Mouse (Mus musculus): Measurements from ENCODE around the gene Pcbp4.
A peak's percentile ranks its signal among the peaks of the same experiment; 100 is the strongest.

The Pcbp4 gene

GRCm38 (mm10) chr9:106464751-106465541 lies 11.9 kb downstream of the Pcbp4 start:
- DNase-seq (ENCODE audit: low read depth), result no peak

DNA sequence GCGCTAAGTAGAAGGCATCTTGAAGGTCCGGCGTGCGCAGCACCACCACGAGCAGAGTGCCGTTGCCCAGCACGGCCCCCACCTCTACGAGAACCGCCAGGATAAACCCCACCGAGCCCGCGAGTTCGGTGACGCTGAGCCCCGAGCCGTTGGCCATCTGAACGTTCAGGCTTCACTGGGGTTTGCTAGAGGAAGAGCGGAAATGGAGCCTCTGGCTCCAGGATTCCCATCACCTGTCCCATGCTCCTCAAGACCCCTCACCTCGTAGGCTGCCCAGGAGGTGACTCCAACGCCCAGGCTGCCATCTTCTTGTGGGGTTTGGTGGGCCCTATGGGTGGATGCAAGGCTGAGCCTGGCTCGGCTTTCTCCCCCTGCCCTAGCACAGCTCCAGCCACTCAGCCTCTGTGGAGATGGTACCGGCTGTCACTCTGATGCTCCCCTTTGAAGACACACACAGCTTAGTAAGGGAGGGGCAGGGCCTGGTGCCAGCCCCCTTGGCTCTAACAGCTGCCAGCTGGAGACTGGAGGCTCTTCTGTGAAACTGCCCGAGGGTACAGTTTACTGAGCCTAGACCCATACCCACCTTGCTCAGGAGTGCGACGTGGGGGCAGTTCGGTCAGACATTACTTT lies 12.6 kb downstream of the Pcbp4 start, which contains the start of gene Gpr62:
TSS of gene Gpr62 (minus strand) at position 368 of the 630 bp plus-strand sequence.
- no peak for DNase-seq (ENCODE audit: low read depth)

GRCm38 (mm10) chr9:106466721-106467120 lies 13.6 kb downstream of the Pcbp4 start:
- no peak for DNase-seq (ENCODE audit: low read depth)

DNA sequence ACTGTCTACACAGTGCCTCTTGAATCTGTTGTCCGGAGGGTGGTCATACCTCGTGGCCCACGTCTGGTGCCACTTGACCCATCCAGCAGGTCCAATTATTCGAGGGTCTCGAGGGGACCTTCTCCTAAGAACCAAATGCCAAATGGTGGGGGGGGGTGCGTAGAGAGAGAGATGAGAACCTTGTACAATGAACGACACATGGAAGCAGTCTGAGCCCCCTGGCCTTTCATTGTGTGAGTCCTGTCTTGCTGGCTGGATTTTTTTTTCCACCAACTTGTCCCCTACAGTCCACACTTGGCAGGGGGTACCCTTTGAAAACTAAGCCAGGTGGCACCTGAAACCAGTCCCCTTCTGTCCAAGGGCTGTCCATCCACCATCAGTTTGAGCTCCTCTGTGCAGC lies 14.7 kb downstream of the Pcbp4 start:
- no peak for DNase-seq (ENCODE audit: low read depth)

DNA sequence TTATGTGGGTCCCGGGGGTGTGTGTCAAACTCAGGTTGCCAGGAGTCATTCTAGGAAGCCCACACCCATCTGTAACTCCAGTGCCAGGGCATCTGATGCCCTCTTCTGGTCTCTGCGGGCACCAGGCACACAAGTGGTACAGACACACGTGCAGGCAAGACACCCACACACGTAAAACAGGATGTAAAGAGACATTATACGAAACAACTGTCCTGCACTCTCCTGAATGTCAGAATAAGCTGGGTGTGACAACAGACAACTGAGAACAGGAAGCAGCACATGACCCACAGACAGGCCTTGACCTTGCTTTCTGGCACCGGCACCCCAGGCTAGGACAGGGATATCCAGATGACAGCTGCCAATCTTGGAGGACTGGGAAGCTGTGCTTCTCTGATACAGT lies 16.2 kb downstream of the Pcbp4 start:
- DNase-seq (ENCODE audit: low read depth), result peak; percentile 74

DNA sequence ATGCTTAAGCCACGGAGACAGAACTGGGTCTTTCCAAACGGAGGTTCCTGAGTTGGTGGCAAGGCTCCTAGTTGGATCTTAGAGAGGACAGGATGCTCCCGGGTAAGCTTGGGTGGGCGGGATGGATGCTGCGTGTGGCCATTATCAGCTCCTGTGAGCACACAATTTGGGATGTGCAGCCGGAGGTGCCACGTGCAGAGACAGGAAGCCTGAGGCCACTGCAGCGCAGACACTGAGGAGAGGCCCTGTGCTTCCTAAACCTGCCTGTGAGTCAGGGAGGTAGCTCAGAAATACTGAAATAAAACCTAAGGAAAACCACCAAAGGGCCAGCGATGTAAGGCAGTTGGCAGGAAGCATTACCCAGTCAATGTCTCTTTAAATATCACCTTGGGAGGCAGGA lies 16.7 kb downstream of the Pcbp4 start:
- DNase-seq (ENCODE audit: low read depth), result peak; percentile 64

DNA sequence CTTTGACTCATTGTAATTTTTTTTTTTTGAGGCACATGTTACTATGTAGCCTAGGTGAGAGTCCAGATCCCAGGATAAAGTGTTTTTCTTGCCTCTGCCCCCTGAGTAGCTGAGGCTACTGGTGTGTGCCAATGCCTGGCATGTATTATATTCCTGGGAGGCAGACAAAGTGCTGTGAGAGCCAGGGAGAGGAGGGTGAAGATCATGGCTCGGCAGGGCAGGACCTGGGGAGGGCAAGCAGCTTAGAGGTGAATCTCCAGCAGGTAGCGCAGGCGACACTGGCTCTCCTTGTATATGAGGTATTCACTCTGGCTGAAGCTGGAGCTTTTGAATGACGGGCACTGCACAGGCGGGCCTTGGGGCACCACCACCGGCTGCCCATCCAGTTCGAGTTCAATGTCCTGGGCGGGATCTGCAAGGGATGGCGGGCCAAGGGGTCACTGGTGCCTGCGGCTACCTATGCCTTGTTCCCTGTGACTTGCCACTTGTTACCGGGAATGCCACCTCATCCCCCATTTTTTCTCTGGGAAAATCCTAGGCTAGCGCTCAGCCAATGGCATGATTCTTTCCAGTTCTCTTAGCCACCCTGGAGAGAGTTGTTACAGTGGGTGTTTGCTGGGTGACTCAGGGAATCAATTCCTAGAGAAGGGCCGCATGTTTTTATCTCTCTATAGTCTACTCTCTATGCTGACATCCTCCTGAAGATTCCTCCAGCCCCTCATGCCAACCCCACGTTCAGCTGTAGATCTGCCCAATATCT lies 18.1 kb downstream of the Pcbp4 start:
- no peak for DNase-seq (ENCODE audit: low read depth)

GRCm38 (mm10) chr9:106471892-106472291 lies 18.8 kb downstream of the Pcbp4 start:
- no peak for DNase-seq (ENCODE audit: low read depth)

DNA sequence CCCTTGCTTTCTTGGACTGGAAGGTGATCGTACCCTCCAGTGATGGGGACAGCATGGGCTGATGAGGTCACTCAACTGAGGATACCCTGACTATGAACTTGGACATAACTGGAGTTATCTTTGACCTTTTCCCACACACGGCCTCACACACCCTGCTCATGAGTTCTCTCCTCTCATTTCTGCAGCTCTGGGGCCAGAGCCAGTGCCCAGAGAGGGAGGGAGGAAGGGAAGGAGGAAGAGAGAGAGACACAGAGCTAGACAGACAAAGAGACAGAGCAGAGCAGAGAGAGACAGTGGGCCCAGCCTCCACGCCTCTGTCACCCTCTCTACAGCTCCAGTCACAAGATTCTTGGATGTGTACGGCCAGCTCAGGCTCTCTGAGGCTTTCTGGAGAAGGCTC lies 19.2 kb downstream of the Pcbp4 start:
- DNase-seq (ENCODE audit: low read depth), result no peak

DNA sequence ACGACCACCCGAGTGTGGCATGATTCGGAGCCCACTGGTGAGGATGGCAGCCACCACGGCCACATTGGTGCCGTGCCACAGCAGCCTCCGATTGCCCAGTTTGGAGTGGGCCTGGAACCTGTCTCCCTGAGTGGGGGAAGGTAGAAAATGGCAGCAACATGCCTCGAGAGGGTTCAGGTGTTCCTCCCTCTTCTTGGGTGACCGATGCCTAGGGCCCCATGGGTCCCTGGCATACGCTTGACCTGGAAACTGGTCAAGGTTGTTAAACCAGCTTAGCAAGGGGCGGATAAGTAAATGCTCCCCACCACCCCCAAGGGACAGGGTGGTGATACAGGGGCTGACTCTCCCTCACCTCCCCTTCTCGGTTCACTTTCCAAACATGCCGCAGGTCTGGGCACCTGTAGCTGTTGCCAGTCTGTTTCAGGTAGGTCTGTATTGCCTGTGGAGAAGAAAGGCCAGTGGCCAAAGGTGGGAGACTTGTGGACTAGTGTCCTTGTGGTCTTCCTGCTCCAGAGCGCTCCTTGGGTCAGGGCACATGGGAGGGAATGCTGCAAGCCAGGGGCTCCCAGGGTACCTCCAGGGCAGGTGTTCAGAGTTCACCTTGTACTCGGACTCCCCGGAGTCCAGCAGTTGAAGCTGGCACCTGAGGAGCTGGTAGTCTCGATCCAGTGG lies 20.1 kb downstream of the Pcbp4 start:
- DNase-seq (ENCODE audit: low read depth), result no peak

DNA sequence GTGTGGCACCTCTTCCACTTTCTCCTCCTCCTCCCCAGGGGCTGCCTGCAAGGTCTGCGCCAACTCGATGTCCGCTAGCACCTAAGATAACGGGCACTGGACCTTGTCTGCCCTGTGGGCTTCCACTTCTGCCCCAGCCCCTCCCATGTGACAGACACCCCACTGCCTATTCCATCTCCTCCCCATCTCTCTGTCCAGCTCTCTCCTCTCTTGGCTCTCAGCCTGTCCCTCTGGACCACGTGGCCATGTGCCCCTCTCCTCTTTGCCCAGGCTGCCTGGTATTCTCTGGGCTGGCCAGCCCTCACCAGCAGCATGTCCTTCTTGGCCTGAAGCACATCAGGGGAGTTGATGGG lies 20.6 kb downstream of the Pcbp4 start:
- DNase-seq (ENCODE audit: low read depth), result no peak

- DNase-seq (ENCODE audit: low read depth), result peak; percentile 91
These were observed 21.4 kb downstream of the Pcbp4 start for GRCm38 (mm10) chr9:106474456-106474855.

DNA sequence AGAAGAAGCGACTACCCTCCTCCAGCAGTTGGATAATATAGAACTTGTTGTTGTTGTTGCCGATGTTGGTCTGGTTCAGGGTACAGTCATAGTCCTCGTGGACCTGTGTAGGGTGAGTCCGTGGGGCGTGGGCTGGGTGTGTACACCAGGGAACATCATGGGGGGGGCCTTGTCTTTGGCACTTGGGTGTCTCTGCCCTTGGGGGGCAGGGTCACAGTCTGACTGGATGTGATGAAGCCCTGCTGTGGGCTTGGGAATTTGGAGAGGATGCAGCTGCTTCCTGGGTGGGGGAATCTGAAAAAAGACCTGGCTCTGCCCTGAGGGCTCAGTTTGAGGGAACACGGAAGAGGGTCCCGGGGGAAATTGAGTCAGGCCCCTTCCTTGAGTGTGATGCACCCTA lies 22.0 kb downstream of the Pcbp4 start:
- DNase-seq (ENCODE audit: low read depth), result peak; percentile 50

GRCm38 (mm10) chr9:106475663-106476001 lies 22.5 kb downstream of the Pcbp4 start, which contains the start of gene Rrp9:
TSS of gene Rrp9 (plus strand) at chr9:106475963.
- no peak for DNase-seq (ENCODE audit: low read depth)

GRCm38 (mm10) chr9:106476002-106476923 lies 23.2 kb downstream of the Pcbp4 start:
- DNase-seq (ENCODE audit: low read depth), result peak; percentile 83

DNA sequence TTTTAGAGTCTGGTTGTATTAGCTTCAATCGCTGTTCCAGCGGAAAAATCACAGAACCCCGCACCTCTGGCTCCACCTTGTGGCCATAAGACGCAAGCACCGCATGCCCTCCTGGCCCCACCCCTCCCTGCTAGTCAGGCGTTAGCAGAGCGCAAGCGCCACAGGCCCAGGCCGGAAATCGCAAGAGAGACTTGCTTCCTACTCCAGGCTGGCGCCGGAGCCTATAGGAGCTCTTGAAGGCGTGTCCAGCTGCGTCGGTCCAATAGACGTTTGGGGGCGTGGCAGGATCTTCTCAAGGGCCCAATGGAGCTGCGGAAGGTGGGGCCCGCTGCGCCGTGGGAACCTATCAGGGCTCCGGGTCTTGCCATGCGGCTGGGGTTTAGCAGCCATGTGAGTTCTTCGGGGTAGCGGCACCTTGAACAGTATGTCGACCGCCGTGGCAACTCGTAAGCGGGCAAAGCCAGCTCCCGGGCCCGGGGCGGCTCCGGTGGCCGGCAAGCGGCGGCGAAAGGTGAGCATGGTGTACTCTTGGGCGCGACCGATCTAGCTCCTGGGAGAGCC lies 23.9 kb downstream of the Pcbp4 start, which contains the start of gene Parp3:
TSS of gene Parp3 (minus strand) at position 26 of the 561 bp plus-strand sequence.
- peak; percentile 100 for DNase-seq (ENCODE audit: low read depth)

DNA sequence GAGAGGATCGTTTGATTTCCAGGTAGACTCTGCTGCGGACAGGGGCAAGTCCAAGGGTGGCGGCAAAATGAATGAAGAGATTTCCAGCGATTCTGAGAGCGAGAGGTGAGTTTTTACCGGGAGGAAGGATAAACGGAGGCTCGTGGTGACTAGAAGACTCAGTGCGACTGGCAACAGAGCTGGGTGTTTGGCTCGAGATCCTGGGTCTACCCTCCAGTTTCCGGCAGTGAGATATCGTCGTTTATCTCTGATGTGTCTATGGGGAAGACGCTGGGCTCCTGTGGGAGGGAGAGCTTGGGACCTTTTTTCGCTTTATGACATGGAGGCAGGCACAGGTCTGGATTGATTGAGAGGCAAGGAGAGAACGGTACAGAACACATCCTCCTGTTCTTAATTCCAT lies 24.6 kb downstream of the Pcbp4 start:
- DNase-seq (ENCODE audit: low read depth), result peak; percentile 18

- no peak for DNase-seq (ENCODE audit: low read depth)
These were observed 25.0 kb downstream of the Pcbp4 start for GRCm38 (mm10) chr9:106478101-106478500.

- no peak for DNase-seq (ENCODE audit: low read depth)
These were observed 27.4 kb downstream of the Pcbp4 start for GRCm38 (mm10) chr9:106480541-106480940.

DNA sequence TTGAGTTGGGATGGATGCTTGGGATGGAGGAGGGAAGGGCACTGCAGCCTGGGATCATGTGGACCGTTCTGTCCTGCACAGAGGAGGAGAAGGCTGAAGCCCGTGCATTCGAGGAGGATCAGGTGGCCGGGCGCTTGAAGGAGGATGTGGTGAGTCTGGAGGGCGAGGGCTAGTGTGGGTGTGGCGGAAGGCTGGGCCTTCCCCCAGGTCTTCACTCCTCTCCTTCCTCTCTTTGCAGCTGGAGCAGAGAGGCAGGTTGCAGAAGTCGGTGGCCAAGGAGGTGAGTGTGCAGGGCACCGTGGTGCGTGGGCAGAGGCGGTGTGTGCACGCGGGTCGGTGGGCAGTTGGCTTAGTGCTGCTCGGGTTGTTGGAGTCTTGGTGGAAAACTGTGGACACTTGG lies 28.0 kb downstream of the Pcbp4 start:
- DNase-seq (ENCODE audit: low read depth), result peak; percentile 50

- DNase-seq (ENCODE audit: low read depth), result no peak
These were observed 28.6 kb downstream of the Pcbp4 start for GRCm38 (mm10) chr9:106481676-106482075.
